ENCODE assay signal across 17 mouse cellular contexts in the genomic region with DNA sequence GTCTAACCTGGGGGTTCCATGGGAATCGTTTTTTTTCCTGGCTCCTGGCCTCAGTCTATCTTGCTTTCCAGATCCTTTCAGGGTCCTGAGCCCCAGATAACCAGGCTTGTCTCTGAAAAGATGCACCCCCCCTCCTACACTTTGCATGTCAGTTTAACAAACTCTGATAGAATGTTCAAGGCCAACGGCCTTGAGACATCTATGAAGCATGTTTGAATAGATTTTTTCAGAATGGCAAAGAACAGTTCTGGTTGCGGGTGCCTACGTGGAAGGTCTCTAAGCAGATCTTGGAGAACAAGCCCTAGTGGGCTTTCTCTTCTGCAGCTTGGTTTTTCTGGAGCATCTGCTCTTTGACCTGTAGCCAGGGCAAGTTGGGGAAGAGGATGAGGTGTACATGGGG. TPM values are rescaled to one million over a fixed set of nuclear protein-coding genes. Genes with fewer than 3 reads are reported as not detected.
A peak's percentile ranks its signal among the peaks of the same experiment; 100 is the strongest.
DNase-seq lines count a peak whose midpoint lies in the region; ATAC-seq lines count a peak whose summit lies in the region.
"Had no signal": no experiment of that assay in that cellular context is flagged by ENCODE, and none has a peak within 500 bp of the region (broad histone marks: within the 10 kb centered on the region; RNA-seq: fewer than 3 reads in every experiment).

No protein-coding gene starts in this region.

- peak overlapping the region; percentile 100 for H3K9ac ChIP-seq in neural tube, embryonic 11.5 days (ENCODE audit: low read length)
- H3K9ac ChIP-seq: embryonic facial prominence, embryonic 12.5 days; liver, embryonic 13.5 days had no signal

- DNase-seq in kidney, adult 9 months = peak; percentile 27
- DNase-seq in kidney, adult 11 months = no peak
- DNase-seq in neural tube, embryonic 11.5 days (ENCODE audit: low spot score) = no peak
- DNase-seq in neural tube, embryonic 10.5 days (ENCODE audit: extremely low spot score, low spot score) = no peak
- DNase-seq in limb, embryonic 10.5 days (ENCODE audit: low spot score) = no peak
- no peak for DNase-seq in embryo, embryonic 11 days
- no peak for DNase-seq in frontal cortex, postnatal 10 days (ENCODE audit: low spot score in 2 of 2)
- DNase-seq: cerebellum, adult 8-10 months; heart, adult 2 months; heart, postnatal 36 days; liver, embryonic 13.5 days; right cerebral cortex, postnatal 4 days had no signal

- no peaks in the 10 kb centered on the region for H3K9me3 ChIP-seq in neural tube, embryonic 11.5 days (ENCODE audit: control insufficient read depth, low read length)
- no peaks in the 10 kb centered on the region for H3K9me3 ChIP-seq in limb, embryonic 10.5 days (replicated peaks)
- H3K9me3 ChIP-seq: embryonic facial prominence, embryonic 12.5 days; liver, embryonic 13.5 days; megakaryocyte, embryonic 14.5 days had no signal

- ATAC-seq in neural tube, embryonic 11.5 days (ENCODE audit: insufficient read depth, low FRiP score, low TSS enrichment) = no peak
- ATAC-seq: activated CD4-positive, CD25-positive, alpha-beta regulatory T cell, adult 4 months had no signal

- peak overlapping the region; percentile 100 for H3K4me2 ChIP-seq in neural tube, embryonic 11.5 days (ENCODE audit: low read depth)
- H3K4me2 ChIP-seq: embryonic facial prominence, embryonic 12.5 days; liver, embryonic 13.5 days had no signal

- peak overlapping the region; percentile 100 for H3K27ac ChIP-seq in neural tube, embryonic 11.5 days (ENCODE audit: low read depth, low read length)
- H3K27ac ChIP-seq in limb, embryonic 10.5 days = peak overlapping the region; percentile 88
- H3K27ac ChIP-seq: embryonic facial prominence, embryonic 12.5 days; heart, adult 2 months; layer of hippocampus, adult 2 months; liver, embryonic 13.5 days had no signal

- peaks cover 25% of the 10 kb centered on the region for H3K4me1 ChIP-seq in neural tube, embryonic 11.5 days (ENCODE audit: control insufficient read depth, insufficient read depth, low read length)
- H3K4me1 ChIP-seq in limb, embryonic 10.5 days = peaks cover 99% of the 10 kb centered on the region
- H3K4me1 ChIP-seq: embryonic facial prominence, embryonic 12.5 days had no signal

- H3K36me3 ChIP-seq in neural tube, embryonic 11.5 days (ENCODE audit: control insufficient read depth, insufficient read depth, low read length) = no peaks in the 10 kb centered on the region; the same call in none of the 2 replicates
- H3K36me3 ChIP-seq in limb, embryonic 10.5 days = no peaks in the 10 kb centered on the region
- H3K36me3 ChIP-seq: embryonic facial prominence, embryonic 12.5 days; liver, embryonic 13.5 days had no signal

- 7% methylated on average over 4 of the region's 4 CpGs for WGBS in neural tube, embryonic 11.5 days
- 7% methylated on average over 4 of the region's 4 CpGs for WGBS in limb, embryonic 10.5 days

- H3K4me3 ChIP-seq in neural tube, embryonic 11.5 days (ENCODE audit: low read depth, low read length) = peak overlapping the region; percentile 96
- H3K4me3 ChIP-seq in limb, embryonic 10.5 days = peak overlapping the region; percentile 55
- H3K4me3 ChIP-seq: embryonic facial prominence, embryonic 12.5 days; heart, adult 2 months; layer of hippocampus, adult 2 months; liver, embryonic 13.5 days; megakaryocyte, embryonic 14.5 days had no signal

- no peaks in the 10 kb centered on the region for H3K27me3 ChIP-seq in neural tube, embryonic 11.5 days (ENCODE audit: control insufficient read depth, insufficient read depth, low read length)
- H3K27me3 ChIP-seq in limb, embryonic 10.5 days (ENCODE audit: low read depth, poor library complexity, severe bottlenecking) = peaks cover 100% of the 10 kb centered on the region

RNA-seq across cellular contexts. Expression of gene Hoxb5, which starts 5.6 kb away (rescaled TPM):
- polyA plus RNA-seq in neural tube, embryonic 11.5 days (2014; fragmentation: Nextera tagmentation; extraction: Ambion mirVana) = 49.0 and 49.1 TPM in 2 replicates
- polyA plus RNA-seq in limb, embryonic 10.5 days (2016; fragmentation: Nextera tagmentation; extraction: Ambion mirVana) = 5.5 and 5.9 TPM in 2 replicates
- polyA plus RNA-seq: activated CD4-positive, CD25-positive, alpha-beta regulatory T cell, adult 4 months; forebrain, embryonic 11.5 days had no signal

RNA-seq across cellular contexts. Expression of gene Hoxb4, which starts 9.3 kb away (rescaled TPM):
- polyA plus RNA-seq in neural tube, embryonic 11.5 days (2014; fragmentation: Nextera tagmentation; extraction: Ambion mirVana) = 3.1 and 3.8 TPM in 2 replicates
- polyA plus RNA-seq in limb, embryonic 10.5 days (2016; fragmentation: Nextera tagmentation; extraction: Ambion mirVana) = 0.89 and 1.2 TPM in 2 replicates
- polyA plus RNA-seq: forebrain, embryonic 11.5 days had no signal

RNA-seq across cellular contexts. Expression of gene Hoxb3, which starts 14.4 kb away (rescaled TPM):
- polyA plus RNA-seq in neural tube, embryonic 11.5 days (2014; fragmentation: Nextera tagmentation; extraction: Ambion mirVana) = 10.3 and 14.2 TPM in 2 replicates
- 0.76 and 1.0 TPM in 2 replicates for polyA plus RNA-seq in limb, embryonic 10.5 days (2016; fragmentation: Nextera tagmentation; extraction: Ambion mirVana)
- polyA plus RNA-seq: activated CD4-positive, CD25-positive, alpha-beta regulatory T cell, adult 4 months; forebrain, embryonic 11.5 days had no signal

RNA-seq across cellular contexts. Expression of gene Hoxb6, which starts 16.5 kb away (rescaled TPM):
- polyA plus RNA-seq in neural tube, embryonic 11.5 days (2014; fragmentation: Nextera tagmentation; extraction: Ambion mirVana) = 81.4 and 87.2 TPM in 2 replicates
- polyA plus RNA-seq in limb, embryonic 10.5 days (2016; fragmentation: Nextera tagmentation; extraction: Ambion mirVana) = 6.1 and 7.9 TPM in 2 replicates
- polyA plus RNA-seq: activated CD4-positive, CD25-positive, alpha-beta regulatory T cell, adult 4 months; embryonic facial prominence, embryonic 12.5 days; forebrain, embryonic 11.5 days; heart, adult 2 months had no signal

RNA-seq across cellular contexts. Expression of gene Hoxb7, which starts 22.3 kb away (rescaled TPM):
- polyA plus RNA-seq in neural tube, embryonic 11.5 days (2014; fragmentation: Nextera tagmentation; extraction: Ambion mirVana) = 65.5 and 65.9 TPM in 2 replicates
- polyA plus RNA-seq in limb, embryonic 10.5 days (2016; fragmentation: Nextera tagmentation; extraction: Ambion mirVana) = 7.1 and 10.2 TPM in 2 replicates
- polyA plus RNA-seq: activated CD4-positive, CD25-positive, alpha-beta regulatory T cell, adult 4 months; embryonic facial prominence, embryonic 12.5 days; forebrain, embryonic 11.5 days; heart, adult 2 months had no signal
